Mouse (Mus musculus) kidney, adult 2 months (tissue): ENCODE data around the gene Arhgdia. TPM values are rescaled to one million over a fixed set of nuclear protein-coding genes. Genes with fewer than 3 reads are reported as not detected.
A peak's percentile ranks its signal among the peaks of the same experiment; 100 is the strongest.

Source experiments
- DNase-seq: peaks from one replicate; pipeline ENCODE4 v3.0.0; 2021
- H3K27ac ChIP-seq: fragments of 200-500 bp; 2 replicates; pipeline ENCODE4 v1.5.1; 2012; ENCODE audit warnings: low read depth, low read length, control low read depth, inconsistent platforms; ENCODE audit not compliant: insufficient read depth
- H3K27me3 ChIP-seq: fragments of 200-500 bp; replicated peaks from 2 replicates; pipeline ENCODE4 v1.6.1; 2012; ENCODE audit warnings: mild to moderate bottlenecking, moderate library complexity, low read length, inconsistent platforms; ENCODE audit not compliant: control insufficient read depth, insufficient read depth
- H3K36me3 ChIP-seq: fragments of 200-500 bp; 2 replicates; pipeline ENCODE4 v1.6.1; 2012; ENCODE audit warnings: mild to moderate bottlenecking, moderate library complexity, low read length, inconsistent platforms; ENCODE audit not compliant: control insufficient read depth, insufficient read depth
- H3K4me1 ChIP-seq: fragments of 200-500 bp; 2 replicates; pipeline ENCODE4 v1.6.1; 2011; ENCODE audit warnings: low read length; ENCODE audit not compliant: control insufficient read depth, insufficient read depth
- H3K4me3 ChIP-seq: fragments of 200-500 bp; 2 replicates; pipeline ENCODE4 v1.5.1; 2011; ENCODE audit warnings: mild to moderate bottlenecking, low read depth, low read length, control low read depth; ENCODE audit not compliant: insufficient read depth
- CTCF ChIP-seq: fragments of 200-500 bp; conservative IDR thresholded peaks from 2 replicates; pipeline ENCODE4 v1.5.1; 2011; ENCODE audit warnings: low read depth, mild to moderate bottlenecking, control low read depth, low read length, moderate library complexity, mixed read lengths; ENCODE audit not compliant: insufficient read depth, insufficient read length
- POLR2A ChIP-seq: fragments of 200-500 bp; IDR thresholded peaks from one replicate; pipeline ENCODE4 v1.6.1; 2011; ENCODE audit warnings: low read depth, low read length, control low read depth
- WGBS: fragments of 180-500 bp; shearing (Covaris S2); methylation state at CpG from one replicate; pipeline ENCODE4 v1.1.7; 2018; 5-methylcytosine and 5-hydroxymethylcytosine counted together
- polyA plus RNA-seq: library from polyadenylated mRNA; depleted of rRNA; stranded (reverse); fragments of >200 nt; gene quantifications from 2 replicates; pipeline ENCODE4 v1.2.3, GENCODE M21; 2012

The Arhgdia gene
- polyA plus RNA-seq, 1 experiment = 543 TPM

DNA sequence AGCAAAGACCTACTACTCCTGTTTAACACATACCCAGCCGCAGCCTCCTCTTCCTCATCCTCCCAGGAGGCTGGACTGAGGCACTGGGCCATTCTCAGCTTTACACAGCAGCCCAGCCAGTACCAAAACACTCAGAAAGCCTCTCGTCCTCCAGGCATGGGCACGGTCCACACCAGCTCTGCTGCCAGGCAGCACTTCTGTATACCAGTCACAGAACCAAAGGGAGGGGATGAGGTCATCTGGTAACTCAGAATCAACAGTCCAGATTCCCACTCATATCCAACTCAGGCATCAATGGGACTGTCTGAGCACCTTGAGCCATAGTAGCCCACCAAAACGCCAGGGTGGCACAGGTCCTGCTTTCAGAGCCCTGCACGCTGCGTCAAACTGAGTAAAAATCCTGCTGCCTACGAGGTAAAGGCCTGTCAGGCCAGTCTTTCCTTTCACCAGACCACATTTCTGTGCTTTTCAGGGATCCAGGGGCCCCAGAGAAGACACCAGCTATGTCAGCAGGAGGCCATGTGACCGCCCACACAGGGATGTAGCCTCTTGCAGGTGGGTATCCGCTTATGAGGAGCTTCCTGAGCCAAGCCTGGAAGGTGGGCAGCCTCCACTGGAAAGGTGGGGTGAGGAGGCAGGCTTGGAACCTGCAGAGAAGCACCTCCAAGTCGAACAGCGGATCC lies 45.5 kb upstream of the Arhgdia start:
- Histone ChIP-seq H3K27me3 (no peaks in the 10 kb centered on the region), H3K4me1 (peaks cover 38% of the 10 kb centered on the region), H3K27ac (no peak overlapping the region), H3K36me3 (peaks cover 2% of the 10 kb centered on the region), H3K4me3 (no peak overlapping the region)
- DNase-seq = no peak
- 81% methylated on average over 11 of the region's 11 CpGs for WGBS
- TF ChIP-seq POLR2A = no peak

DNA sequence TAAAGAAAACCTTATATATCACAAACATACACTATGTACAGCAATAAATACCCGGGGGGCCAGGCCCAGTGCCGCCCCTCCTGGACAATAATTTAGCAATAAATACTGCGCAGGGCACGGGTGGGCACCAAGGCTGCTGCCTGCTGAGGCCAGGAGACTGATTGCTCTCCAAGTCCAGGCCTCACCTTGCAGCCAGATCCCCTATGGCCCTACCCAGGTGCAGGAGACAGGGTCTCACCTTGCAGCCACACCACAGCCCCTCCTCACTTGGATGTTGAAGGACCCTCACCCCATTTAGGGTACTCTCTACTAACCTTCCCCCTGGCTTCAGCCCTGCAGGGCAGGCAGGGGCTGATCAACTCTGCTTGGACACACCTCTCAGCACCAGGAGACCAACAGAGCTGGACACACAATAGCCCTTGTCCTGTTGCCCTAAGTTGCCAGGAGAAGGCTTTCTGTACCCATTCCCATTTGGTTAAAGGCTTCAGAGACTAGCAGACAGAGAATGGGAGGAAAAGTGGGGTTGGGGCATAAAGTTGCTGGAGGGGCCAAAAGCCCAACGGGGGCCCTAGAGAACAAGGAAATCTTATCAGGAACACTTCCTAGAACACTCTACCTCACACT lies 43.8 kb upstream of the Arhgdia start, which contains the start of gene Sirt7:
Gene Sirt7 (minus strand): TSS at position 89 of the 624 bp plus-strand sequence.
- H3K4me3 ChIP-seq = peak within 1 kb of the TSS; percentile 69
- H3K27ac ChIP-seq = peak within 1 kb of the TSS; percentile 66
- H3K4me1 ChIP-seq = peaks cover 25% of the 10 kb centered on the region
- TF ChIP-seq POLR2A = no peak
- no peak for TF ChIP-seq CTCF
- no peaks in the 10 kb centered on the region for H3K27me3 ChIP-seq
- 8% methylated on average over 5 of the region's 5 CpGs for WGBS
- peaks cover 4% of the 10 kb centered on the region for H3K36me3 ChIP-seq
- no peak for DNase-seq

DNA sequence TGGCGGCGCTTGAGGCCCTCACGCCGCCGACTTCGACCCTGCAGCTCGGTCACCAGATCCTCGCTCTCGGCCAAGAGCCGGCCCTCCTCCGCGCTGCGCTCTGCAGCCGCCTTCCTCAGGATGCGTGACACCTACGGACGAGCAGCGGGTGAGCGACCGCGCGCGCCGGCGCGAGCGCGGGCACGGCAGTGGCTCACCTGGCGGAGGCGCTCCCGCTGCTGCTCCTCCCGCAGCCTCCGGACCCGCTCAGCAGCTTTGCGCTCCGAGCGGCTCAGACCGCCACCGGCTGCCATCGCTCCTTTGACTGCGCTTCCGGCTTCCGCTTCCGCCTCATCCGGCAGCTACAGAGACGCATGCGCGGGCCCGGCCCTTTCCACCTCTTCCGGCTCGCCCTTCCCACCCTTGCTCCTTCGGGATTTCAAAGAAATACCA lies 43.3 kb upstream of the Arhgdia start:
- H3K36me3 ChIP-seq = peaks cover 4% of the 10 kb centered on the region
- DNase-seq = peak; percentile 91
- peak overlapping the region; percentile 66 for H3K27ac ChIP-seq
- under 1% methylated on average over 52 of the region's 53 CpGs for WGBS
- H3K4me3 ChIP-seq = peak overlapping the region; percentile 69
- H3K4me1 ChIP-seq = peaks cover 19% of the 10 kb centered on the region
- H3K27me3 ChIP-seq = no peaks in the 10 kb centered on the region
- TF ChIP-seq POLR2A (peak; percentile 77), CTCF (no peak)

DNA sequence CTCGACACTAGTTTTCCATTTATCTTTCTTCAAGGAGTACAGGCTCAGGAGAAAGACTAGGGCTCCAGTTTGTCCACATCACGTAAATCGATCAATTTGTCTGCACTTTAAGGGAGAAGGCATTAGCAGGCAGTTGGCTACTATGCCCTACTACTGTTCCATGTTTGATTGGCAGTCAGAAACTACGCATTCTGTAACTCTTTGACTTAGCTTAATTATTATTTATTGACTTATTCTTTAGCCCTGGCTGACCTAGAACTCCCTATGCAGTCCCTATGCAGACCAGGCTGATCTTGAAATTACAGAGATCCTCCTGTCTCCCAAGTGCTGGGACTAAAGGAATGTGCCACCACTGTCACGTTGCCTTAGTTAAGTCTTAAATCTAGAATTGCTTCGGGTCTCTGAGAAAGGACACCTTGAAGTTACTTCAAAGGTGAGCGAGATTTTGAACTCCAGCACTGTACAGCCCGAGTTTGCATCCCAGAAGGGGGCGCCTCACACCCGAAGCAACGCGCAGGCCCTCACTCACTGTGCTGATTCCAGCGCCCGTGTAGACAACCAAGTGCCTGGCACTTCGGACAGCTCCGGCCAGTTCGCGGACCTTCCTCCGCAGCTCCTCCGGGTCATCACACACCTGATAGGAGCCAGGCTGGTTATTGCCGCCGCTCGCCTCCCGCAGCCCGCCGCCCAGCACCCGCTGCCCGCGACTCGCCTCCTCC lies 42.7 kb upstream of the Arhgdia start:
- DNase-seq = peak; percentile 85
- Histone ChIP-seq H3K4me3 (peak overlapping the region; percentile 69), H3K4me1 (peaks cover 16% of the 10 kb centered on the region), H3K27ac (peak overlapping the region; percentile 66), H3K36me3 (peaks cover 4% of the 10 kb centered on the region), H3K27me3 (no peaks in the 10 kb centered on the region)
- TF ChIP-seq POLR2A (no peak), CTCF (peak; percentile 72)
- WGBS = 8% methylated on average over 30 of the region's 30 CpGs

DNA sequence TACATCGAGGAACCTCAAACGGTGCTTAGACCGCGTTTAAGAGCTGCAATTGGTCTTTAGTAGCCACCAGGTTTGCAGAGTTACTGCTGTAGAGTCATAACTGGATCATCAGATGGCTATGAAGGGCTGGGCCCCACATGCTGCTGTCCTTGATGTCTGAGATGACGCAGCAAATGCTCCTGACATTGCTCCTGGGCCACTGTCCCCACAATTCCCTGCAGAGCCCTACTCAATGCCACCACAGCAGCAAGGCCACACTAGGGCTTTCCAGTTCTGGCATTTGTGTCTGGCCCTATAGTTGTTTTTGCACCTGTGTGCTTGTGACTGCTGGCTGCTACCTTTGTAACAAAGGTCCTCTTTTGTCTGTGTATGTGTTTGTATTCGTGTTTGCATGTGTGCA lies 41.4 kb upstream of the Arhgdia start:
- Histone ChIP-seq H3K27ac (no peak overlapping the region), H3K4me3 (no peak overlapping the region), H3K4me1 (peaks cover 13% of the 10 kb centered on the region; the same call in 1 of the 2 replicates), H3K36me3 (peaks cover 7% of the 10 kb centered on the region), H3K27me3 (no peaks in the 10 kb centered on the region)
- no peak for TF ChIP-seq CTCF
- TF ChIP-seq POLR2A = no peak
- 92% methylated on average over 6 of the region's 6 CpGs for WGBS
- DNase-seq = no peak

DNA sequence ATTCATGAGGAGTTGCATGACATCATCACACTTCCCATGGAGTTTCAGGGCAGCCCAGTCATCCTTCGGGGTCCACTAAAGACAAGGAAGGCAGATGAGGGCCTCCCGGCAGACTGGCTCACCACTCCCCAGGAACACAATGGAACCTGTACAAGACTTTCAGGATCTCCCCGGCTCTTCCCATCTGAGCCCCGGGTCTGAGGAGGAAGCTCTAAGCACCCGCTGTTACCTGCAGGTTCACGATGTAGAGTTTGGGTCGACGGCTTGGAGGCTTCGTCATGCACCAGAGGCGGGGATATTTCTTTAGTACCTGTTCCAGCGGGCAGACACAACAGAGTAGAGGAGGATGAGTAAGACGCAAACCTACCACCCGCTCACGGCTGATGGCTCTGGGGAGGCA lies 38.8 kb upstream of the Arhgdia start:
- H3K4me1 ChIP-seq = peaks cover 20% of the 10 kb centered on the region
- H3K36me3 ChIP-seq = peaks cover 7% of the 10 kb centered on the region
- H3K27me3 ChIP-seq = no peaks in the 10 kb centered on the region
- no peak for TF ChIP-seq CTCF
- TF ChIP-seq POLR2A = no peak
- WGBS = 94% methylated on average over 14 of the region's 14 CpGs
- no peak for DNase-seq
- H3K4me3 ChIP-seq = no peak overlapping the region
- H3K27ac ChIP-seq = no peak overlapping the region
